Mouse (Mus musculus) megakaryocyte, embryonic 14.5 days (primary cell): ENCODE measurements around the gene Snx7. TPM values are rescaled to one million over a fixed set of nuclear protein-coding genes. Genes with fewer than 3 reads are reported as not detected.

Experiments used
- H3K27me3 ChIP-seq: replicated peaks from 2 replicates; pipeline ENCODE3; 2012; ENCODE audit warnings: inconsistent platforms
- H3K36me3 ChIP-seq: replicated peaks from 2 replicates; pipeline ENCODE3; 2012; ENCODE audit warnings: low read length, inconsistent platforms, mixed read lengths
- H3K4me1 ChIP-seq: 2 replicates; pipeline ENCODE4 v1.6.1; 2012; ENCODE audit warnings: inconsistent platforms
- H3K4me3 ChIP-seq: replicated peaks from 2 replicates; pipeline ENCODE3; 2012; ENCODE audit warnings: moderate library complexity, mild to moderate bottlenecking, inconsistent platforms
- H3K9me3 ChIP-seq: 2 replicates; pipeline ENCODE4 v1.6.1; 2012; ENCODE audit warnings: inconsistent platforms
- FLI1 ChIP-seq: IDR thresholded peaks from 2 replicates; pipeline ENCODE4 v1.6.1; 2012; ENCODE audit warnings: low read length, inconsistent platforms, mixed read lengths
- GATA1 ChIP-seq: IDR thresholded peaks from 3 replicates; pipeline ENCODE4 v1.6.1; 2012; ENCODE audit warnings: mixed read lengths, low read length, inconsistent platforms, borderline replicate concordance
- polyA plus RNA-seq: library from polyadenylated mRNA; stranded (reverse); fragments of >175 nt; gene quantifications from 2 replicates; pipeline ENCODE4 v1.2.3, GENCODE M21; 2012; ENCODE audit warnings: low replicate concordance; ENCODE audit not compliant: insufficient read depth

Snx7 gene
- polyA plus RNA-seq, 1 experiment: 3.0 TPM

GRCm38 (mm10) chr3:117862951-117863350 lies 5.8 kb downstream of the Snx7 start:
- Histone ChIP-seq H3K27me3 (no peaks in the 10 kb centered on the region), H3K36me3 (peaks cover 2% of the 10 kb centered on the region), H3K4me1 (peaks cover 12% of the 10 kb centered on the region; the same call in 1 of the 2 replicates), H3K9me3 (peaks cover 15% of the 10 kb centered on the region), H3K4me3 (no peak overlapping the region)
- TF ChIP-seq GATA1: no peak
- TF ChIP-seq FLI1: no peak

GRCm38 (mm10) chr3:117861977-117862434 lies 6.7 kb downstream of the Snx7 start:
- Histone ChIP-seq H3K36me3 (peaks cover 2% of the 10 kb centered on the region), H3K4me3 (no peak overlapping the region), H3K27me3 (no peaks in the 10 kb centered on the region), H3K9me3 (peaks cover 15% of the 10 kb centered on the region), H3K4me1 (peaks cover 7% of the 10 kb centered on the region; the same call in 1 of the 2 replicates)
- TF ChIP-seq FLI1 (no peak), GATA1 (no peak)

- peaks cover 2% of the 10 kb centered on the region for H3K36me3 ChIP-seq
- no peaks in the 10 kb centered on the region for H3K27me3 ChIP-seq
- TF ChIP-seq FLI1 (no peak), GATA1 (no peak)
- peaks cover 15% of the 10 kb centered on the region for H3K9me3 ChIP-seq
- H3K4me3 ChIP-seq: no peak overlapping the region
- peaks cover 6% of the 10 kb centered on the region; the same call in 1 of the 2 replicates for H3K4me1 ChIP-seq
Observed at GRCm38 (mm10) chr3:117858996-117859395, 9.7 kb downstream of the Snx7 start.

DNA sequence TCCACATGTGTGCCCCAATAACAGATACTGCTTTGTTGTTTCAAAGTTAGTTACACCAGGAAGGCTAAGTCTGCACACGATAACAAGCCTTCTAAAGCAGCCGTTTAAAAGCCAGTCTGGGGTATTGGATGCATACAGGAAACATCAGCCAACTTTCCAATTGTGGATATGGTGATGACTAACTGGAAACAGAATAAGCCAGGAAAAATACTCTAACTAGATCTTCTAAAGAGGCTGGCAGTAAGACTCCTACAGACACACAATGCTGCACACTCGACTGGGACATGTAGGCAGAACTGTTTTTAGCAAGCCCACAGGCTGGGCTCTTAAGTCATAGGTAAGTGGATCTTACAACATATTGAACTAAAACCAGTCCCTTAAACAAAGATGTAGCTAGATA lies 15.0 kb downstream of the Snx7 start:
- Histone ChIP-seq H3K27me3 (no peaks in the 10 kb centered on the region), H3K4me1 (peaks cover 6% of the 10 kb centered on the region; the same call in 1 of the 2 replicates), H3K9me3 (peaks cover 2% of the 10 kb centered on the region; the same call in 1 of the 2 replicates), H3K4me3 (no peak overlapping the region), H3K36me3 (no peaks in the 10 kb centered on the region)
- TF ChIP-seq GATA1 (no peak), FLI1 (no peak)

DNA sequence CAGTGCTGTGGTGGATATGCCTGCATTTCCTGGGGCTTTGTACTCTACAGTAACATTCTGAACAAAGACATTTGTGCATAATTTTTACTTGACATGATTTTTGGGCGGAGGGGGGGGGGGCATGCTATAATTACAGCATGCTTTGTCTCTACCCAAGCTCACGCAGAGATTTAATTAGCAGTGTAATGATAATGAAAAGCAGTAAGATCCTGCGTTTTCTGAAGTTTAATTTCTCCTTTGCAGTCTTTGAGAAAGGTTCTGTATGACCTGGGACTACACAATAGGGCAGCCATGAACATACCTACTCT lies 16.7 kb downstream of the Snx7 start:
- Histone ChIP-seq H3K27me3 (no peaks in the 10 kb centered on the region), H3K4me1 (peaks cover 6% of the 10 kb centered on the region; the same call in 1 of the 2 replicates), H3K9me3 (peaks cover 6% of the 10 kb centered on the region; the same call in 1 of the 2 replicates), H3K36me3 (no peaks in the 10 kb centered on the region), H3K4me3 (no peak overlapping the region)
- no peak for TF ChIP-seq FLI1
- TF ChIP-seq GATA1: no peak

DNA sequence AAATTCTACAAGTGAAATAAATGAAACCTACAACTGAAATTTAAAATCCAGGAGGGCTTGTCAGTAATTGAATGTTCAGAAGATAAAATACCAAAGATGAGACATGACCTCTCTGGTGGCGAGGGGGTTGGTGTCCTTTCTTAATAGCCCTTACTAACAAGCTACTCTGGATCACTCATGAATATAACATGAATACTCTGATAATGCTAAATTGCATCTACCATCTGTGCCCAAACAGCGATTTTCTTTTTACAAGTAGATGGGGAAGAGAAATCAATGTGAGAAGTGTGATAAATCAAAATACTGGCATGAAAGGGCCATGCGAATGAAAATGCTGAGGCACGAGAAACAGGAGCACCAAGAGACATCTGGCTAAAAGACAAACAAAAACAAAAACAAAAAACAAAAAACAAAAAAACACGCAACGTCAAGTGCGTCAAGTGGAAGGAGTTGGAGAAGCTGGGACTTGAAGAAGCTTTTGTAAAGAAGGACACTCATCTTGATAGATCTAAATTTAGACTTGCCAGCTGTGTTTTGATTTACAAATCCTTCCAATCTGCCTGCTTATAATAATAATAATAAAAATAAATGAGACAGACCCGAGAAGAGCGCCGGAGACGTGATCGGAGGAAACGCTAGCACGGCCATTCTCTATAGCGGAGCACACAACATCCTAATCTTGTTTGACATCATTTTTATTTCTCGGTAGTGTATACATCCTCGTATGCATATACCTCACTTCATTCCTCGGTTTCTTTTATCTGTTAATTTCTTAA lies 17.3 kb downstream of the Snx7 start:
- TF ChIP-seq FLI1 (no peak), GATA1 (no peak)
- peaks cover 6% of the 10 kb centered on the region; the same call in 1 of the 2 replicates for H3K9me3 ChIP-seq
- no peaks in the 10 kb centered on the region for H3K27me3 ChIP-seq
- H3K4me1 ChIP-seq: peaks cover 6% of the 10 kb centered on the region; the same call in 1 of the 2 replicates
- no peak overlapping the region for H3K4me3 ChIP-seq
- no peaks in the 10 kb centered on the region for H3K36me3 ChIP-seq

DNA sequence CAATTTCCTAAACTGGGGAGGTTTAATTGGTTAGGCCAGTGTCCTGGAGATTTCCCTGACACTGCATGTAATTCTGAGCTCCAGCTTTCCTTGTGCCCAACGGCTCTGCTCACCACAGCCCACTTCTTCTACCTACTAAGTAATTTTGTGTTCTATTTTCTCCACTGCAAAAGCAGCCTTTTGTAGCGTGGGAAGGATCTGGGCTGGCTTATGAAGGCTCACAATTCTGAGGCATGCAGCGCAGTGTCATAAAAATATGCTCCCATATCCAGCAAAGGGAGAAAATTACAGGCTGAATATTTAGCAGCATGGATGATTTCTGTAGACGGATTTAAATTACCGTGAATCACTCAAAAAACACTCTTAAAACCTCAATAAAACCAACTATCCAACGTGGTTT lies 19.9 kb downstream of the Snx7 start:
- peaks cover 6% of the 10 kb centered on the region; the same call in 1 of the 2 replicates for H3K9me3 ChIP-seq
- no peaks in the 10 kb centered on the region for H3K27me3 ChIP-seq
- TF ChIP-seq GATA1 (no peak), FLI1 (no peak)
- peaks cover 4% of the 10 kb centered on the region; the same call in 1 of the 2 replicates for H3K4me1 ChIP-seq
- peaks cover 4% of the 10 kb centered on the region for H3K36me3 ChIP-seq
- no peak overlapping the region for H3K4me3 ChIP-seq

DNA sequence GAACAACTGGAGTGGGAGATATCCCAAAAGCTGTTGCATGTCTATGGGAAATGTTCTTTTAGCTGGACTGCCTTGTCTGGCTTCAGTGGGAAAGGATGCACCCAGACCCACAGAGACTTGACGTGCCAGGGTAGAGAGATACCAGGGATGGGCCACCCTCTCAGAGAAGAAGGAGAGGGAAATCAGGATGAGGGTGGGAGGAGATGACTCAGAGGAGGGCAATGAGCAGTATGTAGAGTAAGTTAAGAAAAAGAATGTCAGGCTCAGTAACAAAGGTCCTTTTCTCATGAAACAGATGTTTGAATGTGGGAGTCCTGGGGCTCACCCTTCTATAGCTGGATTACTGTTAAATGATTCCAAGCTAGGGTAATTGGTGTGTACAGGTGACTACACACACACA lies 26.1 kb downstream of the Snx7 start:
- H3K36me3 ChIP-seq: peaks cover 4% of the 10 kb centered on the region
- no peak overlapping the region for H3K4me3 ChIP-seq
- H3K27me3 ChIP-seq: no peaks in the 10 kb centered on the region
- no peaks in the 10 kb centered on the region for H3K4me1 ChIP-seq
- no peaks in the 10 kb centered on the region for H3K9me3 ChIP-seq
- no peak for TF ChIP-seq GATA1

GRCm38 (mm10) chr3:117839867-117840545 lies 28.7 kb downstream of the Snx7 start:
- Histone ChIP-seq H3K4me1 (no peaks in the 10 kb centered on the region), H3K9me3 (no peaks in the 10 kb centered on the region), H3K36me3 (peaks cover 6% of the 10 kb centered on the region), H3K27me3 (no peaks in the 10 kb centered on the region), H3K4me3 (no peak overlapping the region)
- TF ChIP-seq FLI1 (no peak), GATA1 (no peak)

DNA sequence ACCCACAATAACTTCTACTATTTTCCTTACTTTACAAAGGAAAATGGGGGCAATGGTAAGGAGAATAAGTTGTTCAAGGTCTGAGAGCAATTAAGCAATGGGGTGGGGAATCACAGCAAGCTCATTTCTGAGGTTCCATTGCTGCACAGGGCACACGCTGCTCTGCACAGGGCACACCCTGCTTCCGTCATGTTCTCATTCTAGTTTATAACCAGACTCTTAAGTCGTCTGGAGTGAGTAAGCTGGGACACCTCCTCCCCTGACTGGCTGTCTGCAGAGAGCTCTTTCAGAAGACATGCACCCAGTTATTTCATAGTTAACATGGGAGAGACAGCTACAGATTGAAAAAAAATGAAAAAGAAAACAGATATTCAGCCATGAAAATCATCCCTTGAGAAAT lies 30.7 kb downstream of the Snx7 start:
- no peak for TF ChIP-seq GATA1
- no peak for TF ChIP-seq FLI1

More for the DNA sequence above, 30.7 kb downstream of the Snx7 start:
- Histone ChIP-seq H3K27me3 (no peaks in the 10 kb centered on the region), H3K4me3 (no peak overlapping the region), H3K36me3 (peaks cover 6% of the 10 kb centered on the region), H3K9me3 (no peaks in the 10 kb centered on the region), H3K4me1 (no peaks in the 10 kb centered on the region)
